Mouse (Mus musculus) embryonic fibroblast, embryonic 13.5 days (primary cell): Measurements from ENCODE around the gene Ppp1r12b.

ENCODE experiments used
- CTCF ChIP-seq: IDR thresholded peaks from 2 replicates; pipeline ENCODE4 v1.5.1; 2011; ENCODE audit warnings: mild to moderate bottlenecking, control low read depth, low read length, moderate library complexity, borderline replicate concordance; ENCODE audit not compliant: insufficient read depth
- POLR2A ChIP-seq: IDR thresholded peaks from 2 replicates; pipeline ENCODE4 v1.6.1; 2011; ENCODE audit warnings: low read depth, mild to moderate bottlenecking, control low read depth, low read length, moderate library complexity

- TF ChIP-seq CTCF (no peak), POLR2A (no peak)
Observed at GRCm38 (mm10) chr1:134788096-134788495, 167.6 kb downstream of the Ppp1r12b start.
